Comparison of ENCODE assay signal across 30 mouse cellular contexts in the genomic region with DNA sequence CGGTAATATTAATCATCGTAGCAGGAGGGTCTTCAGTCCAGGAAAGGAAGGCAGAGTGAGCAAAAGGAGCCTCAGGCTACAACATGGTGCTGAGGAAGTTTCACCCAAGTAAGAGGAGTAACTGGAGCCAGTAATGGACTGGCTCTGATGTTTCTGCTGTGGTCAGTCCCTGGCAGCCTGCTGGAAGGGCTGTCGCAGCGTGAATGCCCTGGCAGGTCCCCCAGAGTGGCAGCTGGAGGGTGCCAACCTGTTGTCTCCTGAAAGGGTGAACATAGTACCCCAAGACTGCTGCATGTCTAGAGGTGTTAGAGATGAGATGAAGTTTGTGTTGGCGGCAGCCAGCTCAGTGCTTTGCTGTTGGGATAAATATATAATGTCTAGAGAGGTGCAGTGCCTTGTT. TPM values are rescaled to one million over a fixed set of nuclear protein-coding genes. Genes with fewer than 3 reads are reported as not detected.
"Had no signal": no experiment of that assay in that cellular context is flagged by ENCODE, and none has a peak within 500 bp of the region (broad histone marks: within the 10 kb centered on the region; RNA-seq: fewer than 3 reads in every experiment).

No protein-coding gene starts in this region.

- H3K4me3 ChIP-seq: heart, embryonic 10.5 days; heart, embryonic 12.5 days; hindbrain, embryonic 10.5 days; hindbrain, embryonic 12.5 days; intestine, embryonic 15.5 days; kidney, embryonic 15.5 days; layer of hippocampus, adult 2 months; left cerebral cortex, adult 2 months; limb, embryonic 13.5 days; limb, embryonic 15.5 days had no signal

- H3K9me3 ChIP-seq: heart, embryonic 10.5 days; heart, embryonic 12.5 days; hindbrain, embryonic 10.5 days; hindbrain, embryonic 12.5 days; intestine, embryonic 15.5 days; kidney, embryonic 15.5 days; limb, embryonic 13.5 days; limb, embryonic 15.5 days had no signal

- DNase-seq: gastrocnemius, postnatal 36 days; heart, adult 18-20 months; heart, postnatal 10 days; heart, postnatal 4 days; kidney, adult 18-20 months; kidney, adult 9 months; kidney, postnatal 25 days; kidney, postnatal 4 days; left cerebral cortex, postnatal 4 days; lung, adult 18-20 months had no signal

- H3K9ac ChIP-seq: heart, embryonic 12.5 days; hindbrain, embryonic 12.5 days; hindbrain, embryonic 14.5 days; intestine, embryonic 15.5 days; kidney, embryonic 15.5 days; limb, embryonic 13.5 days; limb, embryonic 15.5 days; liver, embryonic 14.5 days had no signal

- ATAC-seq: hindbrain, embryonic 16.5 days; inflammation-experienced regulatory T-cells, adult 6 months; intestine, embryonic 15.5 days; intestine, postnatal 0 days had no signal

- H3K4me2 ChIP-seq: heart, embryonic 12.5 days; hindbrain, embryonic 12.5 days; hindbrain, embryonic 14.5 days; intestine, embryonic 15.5 days; kidney, embryonic 15.5 days; limb, embryonic 13.5 days; limb, embryonic 15.5 days had no signal

- H3K27ac ChIP-seq: heart, embryonic 10.5 days; hindbrain, embryonic 10.5 days; hindbrain, embryonic 12.5 days; hindbrain, embryonic 14.5 days; intestine, embryonic 15.5 days; kidney, embryonic 15.5 days; kidney, postnatal 0 days; layer of hippocampus, adult 2 months; left cerebral cortex, adult 2 months; limb, embryonic 13.5 days; limb, embryonic 15.5 days; liver, embryonic 14.5 days had no signal

- H3K27me3 ChIP-seq: heart, embryonic 12.5 days; hindbrain, embryonic 12.5 days; intestine, embryonic 15.5 days; kidney, embryonic 15.5 days; limb, embryonic 13.5 days; limb, embryonic 15.5 days had no signal

RNA-seq across cellular contexts. Expression of a gene that starts 39.5 kb away (rescaled TPM):
- total RNA-seq: granulocyte monocyte progenitor cell, adult 5-6 weeks had no signal
- polyA plus RNA-seq: liver, adult 2 months had no signal

RNA-seq across cellular contexts. Expression of a gene that starts 40.8 kb away (rescaled TPM):
- total RNA-seq: heart, adult 8-10 months; heart, postnatal 10 days; heart, postnatal 25 days had no signal
